Mouse (Mus musculus) embryonic facial prominence, embryonic 14.5 days (tissue): ENCODE measurements around the gene Ints5. TPM values are rescaled to one million over a fixed set of nuclear protein-coding genes. Genes with fewer than 3 reads are reported as not detected.

ENCODE experiments used
- ATAC-seq: fragments of 200-750 bp; cut with Nextera tagmentation; 2 replicates; pipeline ENCODE4 v1.8.0; 2017; ENCODE audit warnings: low read depth, moderate number of reproducible peaks, moderate TSS enrichment
- DNase-seq: peaks from one replicate; pipeline ENCODE4 v3.0.0-alpha.2; 2015; ENCODE audit warnings: low spot score
- H3K27ac ChIP-seq: fragments of 300-500 bp; sonication (generic); replicated peaks from 2 replicates; pipeline ENCODE4 v1.5.1; 2014; ENCODE audit warnings: low read depth, mild to moderate bottlenecking, low read length, moderate library complexity
- H3K27me3 ChIP-seq: fragments of 300-500 bp; sonication (generic); replicated peaks from 2 replicates; pipeline ENCODE4 v1.6.1; 2014; ENCODE audit warnings: low read length; ENCODE audit not compliant: control insufficient read depth, insufficient read depth
- H3K36me3 ChIP-seq: fragments of 300-500 bp; sonication (generic); 2 replicates; pipeline ENCODE4 v1.6.1; 2014; ENCODE audit warnings: low read length, mixed read lengths; ENCODE audit not compliant: control insufficient read depth, insufficient read depth
- H3K4me1 ChIP-seq: fragments of 300-500 bp; sonication (generic); 2 replicates; pipeline ENCODE4 v1.6.1; 2014; ENCODE audit warnings: antibody characterized with exemption, low read length; ENCODE audit not compliant: control insufficient read depth, insufficient read depth
- H3K4me2 ChIP-seq: fragments of 300-500 bp; sonication (generic); 2 replicates; pipeline ENCODE4 v1.6.1; 2014; ENCODE audit warnings: low read depth, mild to moderate bottlenecking, low read length, moderate library complexity, mixed read lengths
- H3K4me3 ChIP-seq: fragments of 300-500 bp; sonication (generic); 2 replicates; pipeline ENCODE4 v1.5.1; 2014; ENCODE audit warnings: low read depth, mild to moderate bottlenecking, low read length
- H3K9ac ChIP-seq: fragments of 300-500 bp; sonication (generic); 2 replicates; pipeline ENCODE4 v1.6.1; 2014; ENCODE audit warnings: low read depth, mild to moderate bottlenecking, low read length, moderate library complexity, mixed read lengths
- H3K9me3 ChIP-seq: fragments of 300-500 bp; sonication (generic); 2 replicates; pipeline ENCODE4 v1.6.1; 2016; ENCODE audit warnings: low read length; ENCODE audit not compliant: control insufficient read depth
- WGBS: fragments of 180-500 bp; shearing (Covaris S2); extraction: QIAGEN DNeasy Blood & Tissue Kit; methylation state at CpG from one replicate; pipeline ENCODE4 v1.1.7; 2014; 5-methylcytosine and 5-hydroxymethylcytosine counted together
- microRNA-seq: library from miRNA; unstranded; fragments of <30 nt; microRNA quantifications from one replicate; pipeline ENCODE4, GENCODE M21; 2016; ENCODE audit warnings: borderline number of aligned reads
- polyA plus RNA-seq: library from polyadenylated mRNA; unstranded; fragments of >200 nt; fragmentation: Nextera tagmentation; extraction: Ambion mirVana; gene quantifications from 2 replicates; pipeline ENCODE4 v1.2.1, GENCODE M21; 2014

Ints5 gene
- polyA plus RNA-seq, 1 experiment from 2014 or later = 34.8 TPM

- WGBS = under 1% methylated on average over 43 of the region's 46 CpGs
- peak overlapping the region; percentile 98 for H3K27ac ChIP-seq
- H3K9me3 ChIP-seq = no peaks in the 10 kb centered on the region
- ATAC-seq (peak; percentile 50), DNase-seq (peak; percentile 50)
- peaks cover 27% of the 10 kb centered on the region; the same call in 1 of the 2 replicates for H3K4me1 ChIP-seq
- no peaks in the 10 kb centered on the region for H3K27me3 ChIP-seq
- peak overlapping the region; percentile 97 for H3K4me3 ChIP-seq
- H3K9ac ChIP-seq = peak overlapping the region; percentile 99
- peak overlapping the region; percentile 61 for H3K4me2 ChIP-seq
- H3K36me3 ChIP-seq = peaks cover 64% of the 10 kb centered on the region
Measured at GRCm38 (mm10) chr19:8942276-8942964, 49.6 kb downstream of the Ints5 start.

- ATAC-seq (no peak), DNase-seq (no peak)
- no peaks in the 10 kb centered on the region for H3K27me3 ChIP-seq
- WGBS = 54% methylated on average over 2 of the region's 2 CpGs
- H3K9me3 ChIP-seq = no peaks in the 10 kb centered on the region
- peaks cover 64% of the 10 kb centered on the region for H3K36me3 ChIP-seq
- peak overlapping the region; percentile 98 for H3K27ac ChIP-seq
- H3K4me2 ChIP-seq = peak overlapping the region; percentile 61
- peak overlapping the region; percentile 99 for H3K9ac ChIP-seq
- peaks cover 27% of the 10 kb centered on the region; the same call in 1 of the 2 replicates for H3K4me1 ChIP-seq
- H3K4me3 ChIP-seq = peak overlapping the region; percentile 97
Measured at GRCm38 (mm10) chr19:8943047-8943446, 50.2 kb downstream of the Ints5 start.

GRCm38 (mm10) chr19:8944062-8944461, 51.3 kb downstream of the Ints5 start:
- Histone ChIP-seq H3K27me3 (no peaks in the 10 kb centered on the region), H3K9me3 (no peaks in the 10 kb centered on the region), H3K4me1 (peaks cover 27% of the 10 kb centered on the region; the same call in 1 of the 2 replicates), H3K27ac (peak overlapping the region; percentile 58), H3K9ac (peak overlapping the region; percentile 53), H3K36me3 (peaks cover 65% of the 10 kb centered on the region), H3K4me3 (peak overlapping the region; percentile 97), H3K4me2 (peak overlapping the region; percentile 61)
- no peak for ATAC-seq
- WGBS = 50% methylated on average over 5 of the region's 5 CpGs
- DNase-seq = peak; percentile 80

GRCm38 (mm10) chr19:8944750-8945149, 51.9 kb downstream of the Ints5 start:
- Histone ChIP-seq H3K4me2 (peak overlapping the region; percentile 61), H3K4me1 (peaks cover 27% of the 10 kb centered on the region; the same call in 1 of the 2 replicates), H3K4me3 (peak overlapping the region; percentile 97), H3K36me3 (peaks cover 69% of the 10 kb centered on the region), H3K27me3 (no peaks in the 10 kb centered on the region), H3K9ac (peak overlapping the region; percentile 53), H3K9me3 (no peaks in the 10 kb centered on the region), H3K27ac (peak overlapping the region; percentile 23)
- WGBS = 14% methylated on average over 5 of the region's 5 CpGs
- peak; percentile 87 for DNase-seq
- no peak for ATAC-seq

GRCm38 (mm10) chr19:8945251-8945650, 52.4 kb downstream of the Ints5 start:
- no peaks in the 10 kb centered on the region for H3K9me3 ChIP-seq
- peaks cover 71% of the 10 kb centered on the region for H3K36me3 ChIP-seq
- DNase-seq (no peak), ATAC-seq (no peak)
- peak overlapping the region; percentile 23; the same call in 1 of the 2 replicates for H3K27ac ChIP-seq
- 66% methylated on average over 6 of the region's 6 CpGs for WGBS
- H3K4me2 ChIP-seq = peak overlapping the region; percentile 61
- peaks cover 27% of the 10 kb centered on the region; the same call in 1 of the 2 replicates for H3K4me1 ChIP-seq
- H3K27me3 ChIP-seq = no peaks in the 10 kb centered on the region
- H3K9ac ChIP-seq = peak overlapping the region; percentile 53
- H3K4me3 ChIP-seq = peak overlapping the region; percentile 97

- Histone ChIP-seq H3K4me2 (no peak overlapping the region), H3K9me3 (no peaks in the 10 kb centered on the region), H3K36me3 (peaks cover 84% of the 10 kb centered on the region), H3K27me3 (no peaks in the 10 kb centered on the region), H3K4me3 (no peak overlapping the region), H3K27ac (no peak overlapping the region), H3K9ac (no peak overlapping the region), H3K4me1 (peaks cover 20% of the 10 kb centered on the region; the same call in 1 of the 2 replicates)
- DNase-seq (no peak), ATAC-seq (no peak)
- WGBS = 83% methylated on average over 7 of the region's 7 CpGs
Measured at GRCm38 (mm10) chr19:8946929-8947328, 54.1 kb downstream of the Ints5 start.

Small RNA genes lying within 50 kb of the gene (microRNA-seq; reads per million reads assigned to microRNA genes)
- gene Mir5136 = not detected

Other genes starting within 250 kb of the Ints5 start
- 0.35 and 0.45 TPM in 2 replicates for gene Chrm1, start 229.2 kb upstream of the Ints5 start, polyA plus RNA-seq
- gene Slc3a2, start 169.6 kb upstream of the Ints5 start, polyA plus RNA-seq = 100 and 107 TPM in 2 replicates
- 76.6 and 80.1 TPM in 2 replicates for gene Wdr74, start 157.2 kb upstream of the Ints5 start, polyA plus RNA-seq
- 0.85 and 1.9 TPM in 2 replicates for gene 1700092M07Rik, start 152.3 kb upstream of the Ints5 start, polyA plus RNA-seq
- 140 and 142 TPM in 2 replicates for gene Stx5a, start 151.6 kb upstream of the Ints5 start, polyA plus RNA-seq
- gene Nxf1, start 135.9 kb upstream of the Ints5 start, polyA plus RNA-seq = 152 and 171 TPM in 2 replicates
- 173 and 194 TPM in 2 replicates for gene Tmem223, start 122.0 kb upstream of the Ints5 start, polyA plus RNA-seq
- gene Tmem179b, start 118.5 kb upstream of the Ints5 start, polyA plus RNA-seq = 74.9 and 90.3 TPM in 2 replicates
- gene Taf6l, start 106.6 kb upstream of the Ints5 start, polyA plus RNA-seq = 16.5 and 18.1 TPM in 2 replicates
- 151 and 157 TPM in 2 replicates for gene Polr2g, start 94.4 kb upstream of the Ints5 start, polyA plus RNA-seq
- 5.2 and 5.5 TPM in 2 replicates for gene Zbtb3, start 90.5 kb upstream of the Ints5 start, polyA plus RNA-seq
- 38.4 and 40.8 TPM in 2 replicates for gene Ttc9c, start 73.7 kb upstream of the Ints5 start, polyA plus RNA-seq
- 7.8 and 9.2 TPM in 2 replicates for gene Hnrnpul2, start 73.0 kb upstream of the Ints5 start, polyA plus RNA-seq
- gene AC129217.1, start 63.2 kb upstream of the Ints5 start, polyA plus RNA-seq = not detected in 2 replicates
- 44.9 and 47.3 TPM in 2 replicates for gene Bscl2, start 55.5 kb upstream of the Ints5 start, polyA plus RNA-seq
- 22.2 and 24.6 TPM in 2 replicates for gene Gng3, start 53.8 kb upstream of the Ints5 start, polyA plus RNA-seq
- 1.6 and 2.4 TPM in 2 replicates for gene Lrrn4cl, start 42.2 kb upstream of the Ints5 start, polyA plus RNA-seq
- 144 and 149 TPM in 2 replicates for gene Ubxn1, start 21.5 kb upstream of the Ints5 start, polyA plus RNA-seq
- gene Uqcc3, start 12.1 kb upstream of the Ints5 start, polyA plus RNA-seq = 53.8 and 57.5 TPM in 2 replicates
- gene Lbhd1, start 9.3 kb upstream of the Ints5 start, polyA plus RNA-seq = 60.2 and 68.8 TPM in 2 replicates
- gene Gm49403, start 9.1 kb upstream of the Ints5 start, polyA plus RNA-seq = not detected in 2 replicates
- gene 1810009A15Rik, start 4.2 kb upstream of the Ints5 start, polyA plus RNA-seq = 77.4 and 86.6 TPM in 2 replicates
- gene Gm49416, start 4.1 kb upstream of the Ints5 start, polyA plus RNA-seq = not detected in 2 replicates
- 99.2 and 103 TPM in 2 replicates for gene Ganab, start 5.1 kb downstream of the Ints5 start, polyA plus RNA-seq
- 42.3 and 42.4 TPM in 2 replicates for gene B3gat3, start 27.4 kb downstream of the Ints5 start, polyA plus RNA-seq
- gene Rom1, start 36.4 kb downstream of the Ints5 start, polyA plus RNA-seq = 2.2 and 2.5 TPM in 2 replicates
- gene Eml3, start 36.5 kb downstream of the Ints5 start, polyA plus RNA-seq = 18.2 and 20.4 TPM in 2 replicates
- 39.7 and 43.6 TPM in 2 replicates for gene Mta2, start 48.9 kb downstream of the Ints5 start, polyA plus RNA-seq
- gene Tut1, start 60.8 kb downstream of the Ints5 start, polyA plus RNA-seq = 24.7 and 27.8 TPM in 2 replicates
- 469 and 503 TPM in 2 replicates for gene Eef1g, start 74.0 kb downstream of the Ints5 start, polyA plus RNA-seq
- 44.8 and 57.6 TPM in 2 replicates for gene Ahnak, start 96.3 kb downstream of the Ints5 start, polyA plus RNA-seq
- not detected in 2 replicates for gene Scgb1a1, start 195.0 kb downstream of the Ints5 start, polyA plus RNA-seq
- 10.8 and 13.7 TPM in 2 replicates for gene Asrgl1, start 242.6 kb downstream of the Ints5 start, polyA plus RNA-seq